ENCODE assay signal across 8 mouse cellular contexts in the genomic region with DNA sequence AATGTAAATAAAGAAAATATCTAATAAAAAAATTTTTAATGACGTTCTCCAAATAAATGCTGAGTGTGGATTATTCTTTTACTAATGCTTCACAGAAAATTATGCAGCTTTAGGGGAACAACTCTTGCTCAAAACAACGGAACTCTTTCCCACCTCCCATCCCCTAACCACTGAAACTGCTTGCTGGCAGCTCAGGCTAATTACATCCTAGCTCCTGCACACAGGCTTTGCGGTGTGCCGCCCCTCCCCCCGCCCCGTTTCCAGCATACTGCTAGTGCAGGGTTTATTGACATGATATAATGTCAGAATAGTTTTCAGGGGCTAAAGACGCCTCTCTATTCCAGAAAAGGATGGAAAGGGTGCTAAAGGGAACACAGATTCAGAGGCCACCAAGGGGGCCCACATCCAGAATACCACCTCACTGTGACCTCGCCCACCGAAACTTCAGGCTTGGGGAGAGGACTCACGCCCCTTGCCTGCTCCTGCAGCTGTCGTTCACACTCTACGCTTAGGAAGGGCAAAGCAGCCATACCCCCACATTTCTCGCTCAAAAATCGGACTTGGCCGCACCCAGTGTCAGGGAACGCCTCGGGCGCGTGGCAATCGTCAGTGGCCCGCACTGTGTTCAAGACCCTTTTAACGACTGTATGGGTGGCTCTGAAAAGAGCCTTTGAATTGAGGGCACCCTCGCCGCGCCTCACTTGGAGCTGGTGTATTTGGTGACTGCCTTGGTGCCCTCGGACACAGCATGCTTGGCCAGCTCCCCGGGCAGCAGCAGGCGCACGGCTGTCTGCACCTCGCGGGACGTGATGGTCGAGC. TPM values are rescaled to one million over a fixed set of nuclear protein-coding genes. Genes with fewer than 3 reads are reported as not detected.
DNase-seq lines count a peak whose midpoint lies in the region; ATAC-seq and TF ChIP-seq lines count a peak whose summit lies in the region.

No protein-coding gene starts in this region.

- no peaks in the 10 kb centered on the region for H3K9me3 ChIP-seq in heart, postnatal 0 days (replicated peaks; ENCODE audit: control insufficient read depth, low read length)
- no peaks in the 10 kb centered on the region for H3K9me3 ChIP-seq in liver, embryonic 16.5 days (replicated peaks; ENCODE audit: control insufficient read depth, low read length)

- ATAC-seq in heart, postnatal 0 days (ENCODE audit: insufficient read depth, low read depth) = peak; percentile 7; the same call in 1 of the 2 replicates
- ATAC-seq in liver, embryonic 16.5 days (ENCODE audit: low read depth) = peak; percentile 33
- no peak for ATAC-seq in frontal cortex, adult (ENCODE audit: low TSS enrichment)

- H3K4me1 ChIP-seq in spleen, adult 2 months (ENCODE audit: control insufficient read depth, insufficient read depth, insufficient read length) = peaks cover 8% of the 10 kb centered on the region; the same call in 1 of the 2 replicates
- H3K4me1 ChIP-seq in heart, postnatal 0 days (ENCODE audit: control insufficient read depth, insufficient read depth) = peaks cover 23% of the 10 kb centered on the region
- H3K4me1 ChIP-seq in liver, embryonic 16.5 days (ENCODE audit: control insufficient read depth, low read depth, low read length) = peaks cover 35% of the 10 kb centered on the region

- peak overlapping the region; percentile 59 for H3K9ac ChIP-seq in heart, postnatal 0 days (replicated peaks; ENCODE audit: low read depth, low read length)
- H3K9ac ChIP-seq in liver, embryonic 16.5 days (ENCODE audit: low read depth, low read length) = peak overlapping the region; percentile 90

- no peak for TF ChIP-seq POLR2A in spleen, adult 2 months (IDR thresholded peaks at IDR 0.05; ENCODE audit: low read depth, low read length)

- DNase-seq in adrenal gland, postnatal 14 days = peak; percentile 37
- no peak for DNase-seq in adrenal gland, adult 8-10 months
- no peak for DNase-seq in spleen, adult 2 months (ENCODE audit: low read depth in 1 of 2, low spot score in 2 of 2)
- DNase-seq in spleen, adult 12 weeks (ENCODE audit: low spot score) = no peak
- no peak for DNase-seq in heart, postnatal 0 days (ENCODE audit: low spot score)
- DNase-seq in spleen, postnatal 4 days (ENCODE audit: low spot score in 2 of 2) = peak; percentile 60 to 82

- TF ChIP-seq CTCF in spleen, adult 2 months (IDR thresholded peaks at IDR 0.05; ENCODE audit: extremely low read depth, insufficient read depth, insufficient read length, insufficient replicate concordance) = no peak
- no peak for TF ChIP-seq CTCF in heart, postnatal 0 days (IDR thresholded peaks at IDR 0.05; ENCODE audit: low read depth)

- WGBS in spleen, adult 2 months = 1% methylated on average over 33 of the region's 33 CpGs
- WGBS in heart, postnatal 0 days = 1% methylated on average over 33 of the region's 33 CpGs
- 1% methylated on average over 33 of the region's 33 CpGs for WGBS in liver, embryonic 16.5 days (ENCODE audit: insufficient replicate concordance)

- peak overlapping the region; percentile 92 for H3K4me2 ChIP-seq in heart, postnatal 0 days (ENCODE audit: low read depth, low read length)
- peak overlapping the region; percentile 97 for H3K4me2 ChIP-seq in liver, embryonic 16.5 days (ENCODE audit: low read depth, low read length)

- peak overlapping the region; percentile 59 for H3K4me3 ChIP-seq in spleen, adult 2 months (ENCODE audit: extremely low read depth, insufficient read depth, insufficient read length)
- H3K4me3 ChIP-seq in heart, postnatal 0 days (ENCODE audit: low read depth, low read length) = peak overlapping the region; percentile 72
- peak overlapping the region; percentile 90 for H3K4me3 ChIP-seq in liver, embryonic 16.5 days (ENCODE audit: low read depth, low read length)

- no peaks in the 10 kb centered on the region for H3K27me3 ChIP-seq in spleen, adult 2 months (ENCODE audit: control insufficient read depth, insufficient read depth, low read length)
- H3K27me3 ChIP-seq in heart, postnatal 0 days (ENCODE audit: control insufficient read depth, insufficient read depth, low read length) = peaks cover 24% of the 10 kb centered on the region
- peaks cover 30% of the 10 kb centered on the region for H3K27me3 ChIP-seq in liver, embryonic 16.5 days (ENCODE audit: control insufficient read depth, insufficient read depth, low read depth, low read length)

- no peaks in the 10 kb centered on the region for H3K36me3 ChIP-seq in spleen, adult 2 months (ENCODE audit: control insufficient read depth, insufficient read depth, low read length)
- peaks cover 18% of the 10 kb centered on the region; the same call in 1 of the 2 replicates for H3K36me3 ChIP-seq in heart, postnatal 0 days (replicated peaks; ENCODE audit: control insufficient read depth, insufficient read depth, low read length)
- H3K36me3 ChIP-seq in liver, embryonic 16.5 days (ENCODE audit: control insufficient read depth, insufficient read depth) = peaks cover 12% of the 10 kb centered on the region

- TF ChIP-seq EP300 in heart, postnatal 0 days (IDR thresholded peaks at IDR 0.05; ENCODE audit: low read depth) = no peak

- H3K27ac ChIP-seq in spleen, adult 2 months (ENCODE audit: insufficient read depth, low read length) = peak overlapping the region; percentile 88
- H3K27ac ChIP-seq in heart, postnatal 0 days (ENCODE audit: low read depth) = peak overlapping the region; percentile 97
- H3K27ac ChIP-seq in liver, embryonic 16.5 days (ENCODE audit: low read length) = peak overlapping the region; percentile 100

RNA-seq across cellular contexts. Expression of a gene that starts 0.9 kb away (rescaled TPM):
- total RNA-seq in adrenal gland, postnatal 14 days (2021) = 24.4 and 26.8 TPM in 2 replicates
- 10 to 100 TPM; 18.8 to 28.5 (median 26.2) TPM for total RNA-seq in adrenal gland, adult 8-10 months (2022)
- 14.8 and 20.0 TPM in 2 replicates for polyA plus RNA-seq in spleen, adult 2 months (2012; rRNA removed)
- 90.4 and 94.8 TPM in 2 replicates for total RNA-seq in heart, postnatal 0 days (2014; rRNA removed; ENCODE audit: low replicate concordance)
- polyA plus RNA-seq in heart, postnatal 0 days (2015; fragmentation: Nextera tagmentation; extraction: Ambion mirVana) = 43.1 and 63.4 TPM in 2 replicates
- polyA plus RNA-seq in liver, embryonic 16.5 days (2015; fragmentation: Nextera tagmentation; extraction: Ambion mirVana) = 21.2 and 24.4 TPM in 2 replicates

RNA-seq across cellular contexts. Expression of a gene that starts 0.9 kb away (rescaled TPM):
- total RNA-seq in adrenal gland, postnatal 14 days (2021) = 0.11 TPM in 1 of 2 replicates, not detected in the other
- under 1 TPM; 0.21 to 0.59 (median 0.46) TPM for total RNA-seq in adrenal gland, adult 8-10 months (2022)
- 0.06 and 0.23 TPM in 2 replicates for polyA plus RNA-seq in spleen, adult 2 months (2012; rRNA removed)
- total RNA-seq in heart, postnatal 0 days (2014; rRNA removed; ENCODE audit: low replicate concordance) = 0.62 TPM in 1 of 2 replicates, not detected in the other
- polyA plus RNA-seq in heart, postnatal 0 days (2015; fragmentation: Nextera tagmentation; extraction: Ambion mirVana) = 0.26 and 0.33 TPM in 2 replicates
- polyA plus RNA-seq in liver, embryonic 16.5 days (2015; fragmentation: Nextera tagmentation; extraction: Ambion mirVana) = 0.15 and 0.19 TPM in 2 replicates

RNA-seq across cellular contexts. Expression of a gene that starts 4.8 kb away (rescaled TPM):
- total RNA-seq in adrenal gland, postnatal 14 days (2021) = 16.4 and 23.5 TPM in 2 replicates
- total RNA-seq in adrenal gland, adult 8-10 months (2022) = 10 to 100 TPM in 2 of 4 experiments, 1 to 10 TPM in 2; 3.3 to 12.2 (median 7.8) TPM
- 13.2 and 21.2 TPM in 2 replicates for polyA plus RNA-seq in spleen, adult 2 months (2012; rRNA removed)
- 26.3 and 44.3 TPM in 2 replicates for total RNA-seq in heart, postnatal 0 days (2014; rRNA removed; ENCODE audit: low replicate concordance)
- 7.0 and 8.2 TPM in 2 replicates for polyA plus RNA-seq in heart, postnatal 0 days (2015; fragmentation: Nextera tagmentation; extraction: Ambion mirVana)
- 17.9 and 22.4 TPM in 2 replicates for polyA plus RNA-seq in liver, embryonic 16.5 days (2015; fragmentation: Nextera tagmentation; extraction: Ambion mirVana)

RNA-seq across cellular contexts. Expression of a gene that starts 14.8 kb away (rescaled TPM):
- total RNA-seq in adrenal gland, postnatal 14 days (2021) = 147 and 153 TPM in 2 replicates
- 100 to 1,000 TPM; 179 to 200 (median 190) TPM for total RNA-seq in adrenal gland, adult 8-10 months (2022)
- 157 and 230 TPM in 2 replicates for polyA plus RNA-seq in spleen, adult 2 months (2012; rRNA removed)
- 301 and 362 TPM in 2 replicates for total RNA-seq in heart, postnatal 0 days (2014; rRNA removed; ENCODE audit: low replicate concordance)
- 145 and 147 TPM in 2 replicates for polyA plus RNA-seq in heart, postnatal 0 days (2015; fragmentation: Nextera tagmentation; extraction: Ambion mirVana)
- 74.5 and 81.7 TPM in 2 replicates for polyA plus RNA-seq in liver, embryonic 16.5 days (2015; fragmentation: Nextera tagmentation; extraction: Ambion mirVana)

RNA-seq across cellular contexts. Expression of a gene that starts 24.3 kb away (rescaled TPM):
- 25.5 and 29.9 TPM in 2 replicates for total RNA-seq in adrenal gland, postnatal 14 days (2021)
- 10 to 100 TPM; 23.2 to 38.7 (median 31.3) TPM for total RNA-seq in adrenal gland, adult 8-10 months (2022)
- polyA plus RNA-seq in spleen, adult 2 months (2012; rRNA removed) = 55.6 and 62.0 TPM in 2 replicates
- 36.8 and 37.4 TPM in 2 replicates for total RNA-seq in heart, postnatal 0 days (2014; rRNA removed; ENCODE audit: low replicate concordance)
- 26.0 and 26.5 TPM in 2 replicates for polyA plus RNA-seq in heart, postnatal 0 days (2015; fragmentation: Nextera tagmentation; extraction: Ambion mirVana)
- 8.2 and 8.7 TPM in 2 replicates for polyA plus RNA-seq in liver, embryonic 16.5 days (2015; fragmentation: Nextera tagmentation; extraction: Ambion mirVana)

Comparison
In these comparisons a context has a peak if more than half of its experiments do, and no peak if none do; other contexts are left out.
1. DNase-seq: peak in adrenal gland, postnatal 14 days (single experiment) and spleen, postnatal 4 days (2 of 2); none in adrenal gland, adult 8-10 months (single experiment), spleen, adult 2 months (0 of 2), spleen, adult 12 weeks (single experiment) and heart, postnatal 0 days (single experiment).
2. Peak in every context shown above with its lines, with median percentiles within 50 percentile points of each other: H3K27ac ChIP-seq and H3K4me3 ChIP-seq.